Mouse (Mus musculus) liver, embryonic 14.5 days (tissue): ENCODE results near the gene Troap. TPM values are rescaled to one million over a fixed set of nuclear protein-coding genes. Genes with fewer than 3 reads are reported as not detected.
"Not testable (repeated sequence)": the region's sequence is repeated elsewhere in the genome, so short reads cannot be mapped to it uniquely, and the experiment has no call there.

ENCODE experiments used
- ATAC-seq: fragments of 200-750 bp; cut with Nextera tagmentation; 2 replicates; pipeline ENCODE4 v1.8.0; 2017; ENCODE audit warnings: moderate number of reproducible peaks, mild to moderate bottlenecking, moderate library complexity; ENCODE audit not compliant: insufficient read depth
- DNase-seq, 3 experiments: peaks; one replicate each; pipeline ENCODE4 v3.0.0-alpha.2; 2012 to 2013; ENCODE audit warnings: low read depth in 3 of 3, low spot score in 3 of 3
- H3K27ac ChIP-seq: fragments of 300-500 bp; sonication (generic); 2 replicates; pipeline ENCODE4 v1.5.1; 2014; ENCODE audit warnings: moderate library complexity, mild to moderate bottlenecking, control low read depth, inconsistent platforms
- H3K27me3 ChIP-seq: fragments of 300-500 bp; sonication (generic); 2 replicates; pipeline ENCODE4 v1.6.1; 2014; ENCODE audit warnings: mild to moderate bottlenecking, low read length, moderate library complexity; ENCODE audit not compliant: control insufficient read depth, insufficient read depth
- H3K36me3 ChIP-seq: fragments of 300-500 bp; sonication (generic); replicated peaks from 2 replicates; pipeline ENCODE4 v1.6.1; 2014; ENCODE audit warnings: low read depth; ENCODE audit not compliant: control insufficient read depth, insufficient read depth
- H3K4me1 ChIP-seq, 2 experiments: fragments of 200-500 bp in 1 of 2; fragments of 300-500 bp in 1 of 2; sonication (generic) in 1 of 2; replicated peaks; 2 replicates each; pipeline ENCODE4 v1.6.1; 2012 to 2014; ENCODE audit warnings: antibody characterized with exemption in 1 of 2, inconsistent platforms in 1 of 2, low read length in 1 of 2; ENCODE audit not compliant: control insufficient read depth in 2 of 2, insufficient read depth in 2 of 2
- H3K4me2 ChIP-seq: fragments of 300-500 bp; sonication (generic); 2 replicates; pipeline ENCODE4 v1.6.1; 2014; ENCODE audit warnings: low read depth, mild to moderate bottlenecking, control low read depth, moderate library complexity
- H3K4me3 ChIP-seq, 2 experiments: fragments of 200-500 bp in 1 of 2; fragments of 300-500 bp in 1 of 2; sonication (generic) in 1 of 2; 2 replicates each; pipeline ENCODE4 v1.5.1; 2012 to 2014; ENCODE audit warnings: low read depth in 2 of 2, low read length in 2 of 2, mild to moderate bottlenecking in 2 of 2, control low read depth in 1 of 2, inconsistent platforms in 1 of 2, moderate library complexity in 1 of 2; ENCODE audit not compliant: insufficient read depth in 1 of 2
- H3K9ac ChIP-seq: fragments of 300-500 bp; sonication (generic); replicated peaks from 2 replicates; pipeline ENCODE4 v1.6.1; 2014; ENCODE audit warnings: mild to moderate bottlenecking, control low read depth, moderate library complexity
- H3K9me3 ChIP-seq: fragments of 300-500 bp; sonication (generic); 2 replicates; pipeline ENCODE4 v1.6.1; 2016; ENCODE audit warnings: low read length, mixed read lengths; ENCODE audit not compliant: control insufficient read depth
- CTCF ChIP-seq: IDR thresholded peaks from 2 replicates; pipeline ENCODE4 v1.5.1; 2016; ENCODE audit warnings: antibody characterized with exemption, low read depth, control low read depth
- EP300 ChIP-seq: IDR thresholded peaks from 2 replicates; pipeline ENCODE4 v1.6.1; 2016; ENCODE audit warnings: antibody characterized with exemption, low read depth
- WGBS: fragments of 180-500 bp; shearing (Covaris S2); extraction: QIAGEN DNeasy Blood & Tissue Kit; methylation state at CpG from one replicate; pipeline ENCODE4 v1.1.7; 2014; ENCODE audit not compliant: insufficient replicate concordance; 5-methylcytosine and 5-hydroxymethylcytosine counted together
- polyA plus RNA-seq, 2 experiments: library from polyadenylated mRNA; depleted of rRNA in 1 of 2; stranded (reverse) in 1 of 2; unstranded in 1 of 2; fragments of >200 nt; fragmentation: Nextera tagmentation in 1 of 2; extraction: Ambion mirVana in 1 of 2; gene quantifications; 2 replicates each; pipeline versions ENCODE4 v1.2.1 to v1.2.3; 2012 to 2014

The Troap gene
- polyA plus RNA-seq, 2 experiments = 11.1 to 15.7 TPM

- peaks cover 3% of the 10 kb centered on the region for H3K36me3 ChIP-seq
- no peak overlapping the region for H3K4me3 ChIP-seq
- ATAC-seq (no peak), DNase-seq (no peak)
- H3K9ac ChIP-seq = no peak overlapping the region
- H3K9me3 ChIP-seq = no peaks in the 10 kb centered on the region
- H3K4me2 ChIP-seq = no peak overlapping the region
- TF ChIP-seq EP300 (no peak), CTCF (0 out of 2 replicates have a peak, but pooled peaks have one; percentile 34)
- H3K27ac ChIP-seq = no peak overlapping the region
- 35% methylated on average over 1 of the region's 1 CpGs for WGBS
- no peaks in the 10 kb centered on the region; the same call in 1 of the 2 replicates for H3K27me3 ChIP-seq
- peaks cover 10% of the 10 kb centered on the region in 2 experiments; a peak in 3 of 4 replicates for H3K4me1 ChIP-seq
These were observed 2.4 kb upstream of the Troap start for GRCm38 (mm10) chr15:99071988-99072387.

GRCm38 (mm10) chr15:99074600-99075333, 392 bp downstream of the Troap start:
- under 1% methylated on average over 44 of the region's 44 CpGs for WGBS
- peak overlapping the region; percentile 72 to 88 for H3K4me3 ChIP-seq
- ATAC-seq (peak; percentile 93), DNase-seq (peak; percentile 93 to 95 (median 93))
- peak overlapping the region; percentile 86 for H3K27ac ChIP-seq
- peaks cover 10% of the 10 kb centered on the region in 2 experiments; a peak in 3 of 4 replicates for H3K4me1 ChIP-seq
- peaks cover 17% of the 10 kb centered on the region for H3K36me3 ChIP-seq
- H3K4me2 ChIP-seq = peak overlapping the region; percentile 99
- H3K9me3 ChIP-seq = no peaks in the 10 kb centered on the region
- no peaks in the 10 kb centered on the region for H3K27me3 ChIP-seq
- TF ChIP-seq CTCF (no peak), EP300 (peak; percentile 4; the same call in 1 of the 2 replicates)
- H3K9ac ChIP-seq = peak overlapping the region; percentile 87

- not testable (repeated sequence) for H3K27me3 ChIP-seq, H3K27ac ChIP-seq, H3K9ac ChIP-seq, DNase-seq, H3K9me3 ChIP-seq, H3K4me1 ChIP-seq, ATAC-seq
- WGBS = 92% methylated on average over 3 of the region's 3 CpGs
- Histone ChIP-seq H3K4me2 (peak overlapping the region; percentile 88), H3K4me3 (peak overlapping the region; percentile 72 to 88), H3K36me3 (peaks cover 17% of the 10 kb centered on the region)
These were observed 1.6 kb downstream of the Troap start for GRCm38 (mm10) chr15:99076011-99076410.

GRCm38 (mm10) chr15:99078181-99078910, 4.0 kb downstream of the Troap start:
- H3K4me3 ChIP-seq = no peak overlapping the region
- no peaks in the 10 kb centered on the region for H3K9me3 ChIP-seq
- TF ChIP-seq CTCF (no peak), EP300 (no peak)
- DNase-seq = no peak
- H3K4me1 ChIP-seq = peaks cover 10% of the 10 kb centered on the region in 2 experiments; a peak in 3 of 4 replicates
- peaks cover 34% of the 10 kb centered on the region for H3K36me3 ChIP-seq
- no peaks in the 10 kb centered on the region for H3K27me3 ChIP-seq
- no peak overlapping the region for H3K27ac ChIP-seq
- H3K9ac ChIP-seq = no peak overlapping the region
- no peak overlapping the region for H3K4me2 ChIP-seq
- ATAC-seq = no peak
- WGBS = 79% methylated on average over 15 of the region's 15 CpGs

- no peak overlapping the region for H3K4me2 ChIP-seq
- ATAC-seq = no peak
- peaks cover 34% of the 10 kb centered on the region for H3K36me3 ChIP-seq
- TF ChIP-seq CTCF = no peak
- TF ChIP-seq EP300 = no peak
- peaks cover 4% of the 10 kb centered on the region for H3K27me3 ChIP-seq
- no peaks in the 10 kb centered on the region for H3K9me3 ChIP-seq
- WGBS = 70% methylated on average over 3 of the region's 3 CpGs
- no peak for DNase-seq
- H3K9ac ChIP-seq = no peak overlapping the region
- H3K27ac ChIP-seq = no peak overlapping the region
- H3K4me3 ChIP-seq = no peak overlapping the region
- H3K4me1 ChIP-seq = peaks cover 5 to 8% of the 10 kb centered on the region in 2 experiments; a peak in 3 of 4 replicates
These were observed 5.4 kb downstream of the Troap start for GRCm38 (mm10) chr15:99079804-99080203.
